Mouse (Mus musculus) hindbrain, embryonic 13.5 days (tissue): ENCODE data around the gene Rnf220. TPM values are rescaled to one million over a fixed set of nuclear protein-coding genes. Genes with fewer than 3 reads are reported as not detected.

Source experiments
- ATAC-seq: fragments of 200-750 bp; cut with Nextera tagmentation; 2 replicates; pipeline ENCODE4 v1.8.0; 2017; ENCODE audit warnings: moderate TSS enrichment; ENCODE audit not compliant: low FRiP score
- H3K27ac ChIP-seq: fragments of 300-500 bp; sonication (generic); 2 replicates; pipeline ENCODE4 v1.5.1; 2015; ENCODE audit warnings: inconsistent platforms, mild to moderate bottlenecking, moderate library complexity
- H3K27me3 ChIP-seq: fragments of 300-500 bp; sonication (generic); 2 replicates; pipeline ENCODE4 v1.6.1; 2015; ENCODE audit warnings: mild to moderate bottlenecking, inconsistent platforms
- H3K36me3 ChIP-seq: fragments of 300-500 bp; sonication (generic); 2 replicates; pipeline ENCODE4 v1.6.1; 2015; ENCODE audit warnings: mild to moderate bottlenecking, inconsistent platforms
- H3K4me1 ChIP-seq: fragments of 300-500 bp; sonication (generic); replicated peaks from 2 replicates; pipeline ENCODE4 v1.6.1; 2015; ENCODE audit warnings: inconsistent platforms
- H3K4me2 ChIP-seq: fragments of 300-500 bp; sonication (generic); 2 replicates; pipeline ENCODE4 v1.6.1; 2015; ENCODE audit warnings: inconsistent platforms, mild to moderate bottlenecking, moderate library complexity
- H3K4me3 ChIP-seq: fragments of 300-500 bp; sonication (generic); 2 replicates; pipeline ENCODE4 v1.5.1; 2015; ENCODE audit warnings: mild to moderate bottlenecking, inconsistent platforms
- H3K9ac ChIP-seq: fragments of 300-500 bp; sonication (generic); 2 replicates; pipeline ENCODE4 v1.6.1; 2015; ENCODE audit warnings: mild to moderate bottlenecking, inconsistent platforms
- H3K9me3 ChIP-seq: fragments of 300-500 bp; sonication (generic); 2 replicates; pipeline ENCODE4 v1.6.1; 2016; ENCODE audit warnings: inconsistent platforms
- WGBS: fragments of 180-500 bp; shearing (Covaris S2); methylation state at CpG from one replicate; pipeline ENCODE4 v1.1.7; 2015; 5-methylcytosine and 5-hydroxymethylcytosine counted together
- polyA plus RNA-seq: library from polyadenylated mRNA; unstranded; fragments of >200 nt; fragmentation: Nextera tagmentation; extraction: Ambion mirVana; gene quantifications from 2 replicates; pipeline ENCODE4 v1.2.1, GENCODE M21; 2015

Gene Rnf220
- polyA plus RNA-seq, 1 experiment from 2014 or later, result 102 TPM

DNA sequence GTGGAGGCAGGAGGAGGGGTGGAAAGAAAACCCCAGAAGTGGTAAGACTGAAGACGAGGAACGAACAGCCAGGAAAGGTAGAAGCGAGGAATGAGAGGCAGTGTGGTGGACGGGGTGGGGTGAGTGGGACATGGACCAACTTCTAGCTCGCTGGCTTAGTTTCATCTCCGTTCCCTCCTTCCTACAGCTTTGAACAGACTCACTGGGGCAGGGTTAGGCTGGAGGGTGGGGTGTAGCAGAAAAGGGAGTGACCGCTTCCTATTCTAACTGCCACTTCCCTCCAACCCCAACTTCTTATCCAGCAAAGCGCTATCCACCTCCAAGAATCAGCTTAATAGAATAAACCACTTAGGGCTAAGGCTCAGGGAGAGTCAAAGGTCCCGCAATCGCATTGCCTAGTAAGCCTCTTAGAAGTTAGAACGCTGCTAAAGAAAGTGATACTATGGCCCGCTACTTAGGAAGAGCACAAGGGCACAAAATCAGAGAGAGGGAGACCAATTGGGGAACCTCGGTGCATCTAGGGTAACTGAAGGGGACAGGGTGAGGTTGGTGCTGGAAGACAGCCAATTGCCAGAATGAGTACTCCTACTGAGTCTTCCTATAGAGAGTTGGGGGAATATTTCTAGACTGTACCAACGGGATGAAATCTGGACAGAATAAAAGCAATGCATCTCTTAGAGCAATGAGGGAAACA, 23.4 kb downstream of the Rnf220 start:
- no peaks in the 10 kb centered on the region for H3K36me3 ChIP-seq
- H3K27me3 ChIP-seq, result peaks cover 73% of the 10 kb centered on the region
- H3K27ac ChIP-seq, result no peak overlapping the region
- no peak overlapping the region for H3K4me3 ChIP-seq
- no peak for ATAC-seq
- WGBS, result 86% methylated on average over 14 of the region's 14 CpGs
- no peak overlapping the region for H3K9ac ChIP-seq
- peaks cover 15% of the 10 kb centered on the region for H3K4me1 ChIP-seq
- no peak overlapping the region for H3K4me2 ChIP-seq
- H3K9me3 ChIP-seq, result no peaks in the 10 kb centered on the region

DNA sequence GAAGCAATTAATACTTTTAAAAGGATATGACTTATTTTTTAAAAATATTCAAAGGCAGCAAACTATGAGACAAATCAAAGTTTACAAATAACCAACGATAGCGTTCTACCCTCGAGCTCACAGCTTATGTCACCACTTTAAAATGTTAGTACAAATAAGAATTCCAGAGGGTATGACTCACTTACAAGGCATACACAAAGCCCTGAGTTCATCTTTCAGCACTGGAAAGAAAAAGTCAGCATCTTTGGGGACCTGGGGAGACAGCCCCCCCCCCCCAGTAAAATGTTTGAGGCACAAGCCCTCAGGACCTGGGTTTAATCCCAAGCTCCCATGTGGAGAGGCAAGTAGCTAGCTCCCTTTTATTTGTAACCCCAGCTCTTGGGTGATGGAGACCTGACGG, 27.4 kb downstream of the Rnf220 start:
- 88% methylated on average over 4 of the region's 4 CpGs for WGBS

DNA sequence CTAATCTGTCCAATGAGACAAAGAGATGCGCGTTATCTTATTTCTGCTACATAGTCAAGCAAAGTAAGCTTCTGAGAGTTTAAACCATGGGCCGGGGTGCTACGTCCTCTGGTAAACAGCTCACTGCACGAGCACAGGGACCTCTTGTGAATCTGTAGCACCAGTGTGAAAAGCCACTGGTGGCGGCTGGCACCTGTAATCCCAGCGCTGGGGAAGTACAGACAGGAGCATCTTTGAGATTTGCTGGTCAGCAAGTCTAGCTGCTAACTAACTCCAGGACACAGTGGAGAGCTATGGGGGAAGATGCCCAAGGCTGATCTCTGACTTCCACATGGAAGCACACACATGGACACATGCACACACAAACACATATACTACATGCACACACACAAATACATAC, 28.9 kb downstream of the Rnf220 start:
- 89% methylated on average over 7 of the region's 7 CpGs for WGBS
- Histone ChIP-seq H3K9me3 (no peaks in the 10 kb centered on the region), H3K9ac (no peak overlapping the region), H3K4me1 (peaks cover 12% of the 10 kb centered on the region), H3K27ac (no peak overlapping the region), H3K4me2 (no peak overlapping the region), H3K27me3 (peaks cover 32% of the 10 kb centered on the region), H3K36me3 (no peaks in the 10 kb centered on the region), H3K4me3 (no peak overlapping the region)
- ATAC-seq, result no peak

More for the DNA sequence above, 27.4 kb downstream of the Rnf220 start:
- no peak for ATAC-seq
- peaks cover 12% of the 10 kb centered on the region for H3K4me1 ChIP-seq
- H3K4me3 ChIP-seq, result no peak overlapping the region
- no peak overlapping the region for H3K9ac ChIP-seq
- no peak overlapping the region for H3K27ac ChIP-seq
- H3K36me3 ChIP-seq, result no peaks in the 10 kb centered on the region
- no peaks in the 10 kb centered on the region for H3K9me3 ChIP-seq
- H3K4me2 ChIP-seq, result no peak overlapping the region
- peaks cover 44% of the 10 kb centered on the region for H3K27me3 ChIP-seq

DNA sequence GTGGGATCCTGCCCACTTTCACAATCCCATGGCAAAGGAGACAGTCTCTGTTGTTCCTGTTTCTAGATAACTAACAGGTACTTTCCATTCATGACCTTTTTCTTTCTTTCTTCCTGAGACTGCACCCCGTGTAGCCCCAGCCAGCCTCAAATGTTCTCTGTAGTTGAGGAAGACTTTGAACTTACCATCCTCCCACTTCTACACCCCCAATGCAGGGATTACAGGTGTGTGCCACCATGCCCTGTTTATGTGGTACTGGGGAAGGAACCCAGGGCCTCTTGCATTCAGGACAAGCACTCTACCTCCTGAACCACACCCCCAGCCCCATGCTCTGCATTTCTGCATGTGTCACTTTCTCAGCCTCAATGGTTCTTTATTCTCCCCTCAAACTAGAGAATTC, 47.7 kb downstream of the Rnf220 start:
- Histone ChIP-seq H3K4me1 (no peaks in the 10 kb centered on the region), H3K4me3 (no peak overlapping the region), H3K9ac (no peak overlapping the region), H3K4me2 (no peak overlapping the region), H3K27me3 (peaks cover 25% of the 10 kb centered on the region), H3K27ac (no peak overlapping the region), H3K9me3 (no peaks in the 10 kb centered on the region), H3K36me3 (no peaks in the 10 kb centered on the region)
- WGBS, result 81% methylated on average over 1 of the region's 1 CpGs
- no peak for ATAC-seq

DNA sequence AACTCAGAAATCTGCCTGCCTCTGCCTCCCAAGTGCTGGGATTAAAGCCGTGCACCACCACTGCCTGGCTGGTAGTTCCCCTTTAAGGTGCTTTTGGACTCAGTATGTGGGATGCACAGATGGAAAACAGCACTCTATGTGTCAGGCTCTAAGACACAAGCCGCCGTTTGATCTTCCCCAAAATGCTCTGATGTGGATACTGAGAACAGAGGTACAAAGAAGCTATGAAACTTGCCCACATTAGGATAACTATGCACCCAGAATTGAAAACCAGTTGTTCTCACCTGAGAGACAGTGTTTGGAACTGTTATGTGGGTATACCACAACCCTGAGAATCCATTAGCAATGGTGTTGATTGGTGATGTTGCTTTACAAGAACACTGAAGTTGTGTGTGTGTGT, 48.9 kb downstream of the Rnf220 start:
- Histone ChIP-seq H3K4me3 (no peak overlapping the region), H3K27ac (no peak overlapping the region), H3K27me3 (peaks cover 25% of the 10 kb centered on the region), H3K36me3 (no peaks in the 10 kb centered on the region), H3K4me1 (no peaks in the 10 kb centered on the region), H3K4me2 (no peak overlapping the region), H3K9me3 (no peaks in the 10 kb centered on the region), H3K9ac (no peak overlapping the region)
- ATAC-seq, result no peak
- 95% methylated on average over 3 of the region's 3 CpGs for WGBS

DNA sequence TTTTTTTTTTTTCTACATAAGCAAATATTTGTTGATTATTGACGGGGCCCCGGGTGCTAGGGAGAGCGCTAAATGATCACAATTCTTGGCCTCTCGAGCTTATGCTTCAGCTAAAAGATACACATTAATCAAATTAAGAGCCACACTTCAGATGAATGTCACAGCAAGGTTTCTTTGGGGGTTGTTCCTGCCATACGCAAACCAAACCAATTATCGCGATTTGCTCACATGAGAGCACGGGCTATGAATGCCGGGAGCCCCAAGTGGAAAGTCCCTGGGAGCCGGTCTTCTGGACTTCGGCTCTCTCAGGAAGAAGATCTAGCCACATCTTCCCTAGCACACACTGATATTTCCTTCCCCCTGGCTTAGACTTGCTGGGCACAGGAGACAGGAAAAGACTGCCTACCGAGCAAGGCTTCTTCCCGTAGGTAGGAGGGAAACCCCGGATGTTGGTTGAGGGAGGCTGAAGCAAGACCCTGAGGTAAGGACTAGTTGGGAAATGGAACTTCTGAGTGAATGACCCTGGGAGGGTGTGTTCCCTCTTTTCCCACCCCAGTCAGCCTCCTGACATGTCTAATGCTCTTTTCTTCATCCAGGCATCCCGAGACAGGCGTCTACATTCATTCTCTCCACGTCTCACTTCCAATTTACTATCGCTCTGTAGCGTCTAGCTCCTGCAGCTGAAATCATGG, 51.2 kb downstream of the Rnf220 start:
- Histone ChIP-seq H3K9me3 (no peaks in the 10 kb centered on the region), H3K27me3 (peaks cover 38% of the 10 kb centered on the region), H3K4me3 (no peak overlapping the region), H3K4me1 (no peaks in the 10 kb centered on the region), H3K36me3 (no peaks in the 10 kb centered on the region), H3K4me2 (no peak overlapping the region), H3K27ac (no peak overlapping the region), H3K9ac (no peak overlapping the region)
- 81% methylated on average over 19 of the region's 19 CpGs for WGBS
- no peak for ATAC-seq

DNA sequence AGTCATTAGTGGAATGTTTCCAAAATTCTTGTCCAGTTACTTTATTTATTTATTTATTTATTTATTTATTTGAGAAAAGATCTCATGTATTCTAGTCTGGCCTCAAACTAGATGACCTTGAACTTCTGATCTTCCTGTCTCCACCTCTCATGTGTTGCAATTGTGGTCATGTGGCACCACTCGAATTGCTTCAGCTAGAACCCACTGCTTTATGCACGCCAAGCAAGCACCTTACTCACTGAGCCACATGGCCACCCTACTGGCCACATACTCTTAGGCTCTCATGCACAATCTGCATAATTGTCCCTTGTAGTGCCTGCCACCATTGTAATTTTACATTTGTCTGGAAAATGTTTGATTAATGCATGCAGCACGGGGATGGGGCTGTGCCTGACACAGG, 57.9 kb downstream of the Rnf220 start:
- no peak for ATAC-seq
- peaks cover 74% of the 10 kb centered on the region for H3K27me3 ChIP-seq

DNA sequence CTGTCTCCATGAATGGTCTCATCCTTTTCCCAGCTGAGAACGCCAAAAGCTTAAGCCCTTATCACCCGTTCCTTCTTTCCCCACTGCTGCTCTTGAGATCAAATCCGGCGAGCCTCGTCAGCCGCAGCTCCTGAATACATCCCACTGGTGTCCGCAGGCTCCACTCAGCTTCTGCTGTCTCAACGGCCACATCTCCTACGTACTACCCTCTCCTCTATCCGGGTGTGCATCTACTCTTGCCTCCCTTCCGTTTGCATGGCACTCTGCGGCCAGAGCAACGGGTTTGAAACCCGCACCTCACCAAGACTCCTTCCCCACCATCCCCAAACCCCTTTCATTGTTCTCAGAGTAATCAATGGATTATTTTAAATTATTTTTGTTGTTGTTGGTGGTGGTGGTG, 58.8 kb downstream of the Rnf220 start:
- H3K27ac ChIP-seq, result no peak overlapping the region
- WGBS, result 86% methylated on average over 14 of the region's 14 CpGs

More for the DNA sequence above, 57.9 kb downstream of the Rnf220 start:
- 77% methylated on average over 3 of the region's 3 CpGs for WGBS
- H3K4me1 ChIP-seq, result no peaks in the 10 kb centered on the region; the same call in 1 of the 2 replicates
- H3K9ac ChIP-seq, result no peak overlapping the region
- H3K27ac ChIP-seq, result no peak overlapping the region
- H3K9me3 ChIP-seq, result no peaks in the 10 kb centered on the region
- H3K36me3 ChIP-seq, result no peaks in the 10 kb centered on the region
- H3K4me3 ChIP-seq, result no peak overlapping the region
- no peak overlapping the region for H3K4me2 ChIP-seq

DNA sequence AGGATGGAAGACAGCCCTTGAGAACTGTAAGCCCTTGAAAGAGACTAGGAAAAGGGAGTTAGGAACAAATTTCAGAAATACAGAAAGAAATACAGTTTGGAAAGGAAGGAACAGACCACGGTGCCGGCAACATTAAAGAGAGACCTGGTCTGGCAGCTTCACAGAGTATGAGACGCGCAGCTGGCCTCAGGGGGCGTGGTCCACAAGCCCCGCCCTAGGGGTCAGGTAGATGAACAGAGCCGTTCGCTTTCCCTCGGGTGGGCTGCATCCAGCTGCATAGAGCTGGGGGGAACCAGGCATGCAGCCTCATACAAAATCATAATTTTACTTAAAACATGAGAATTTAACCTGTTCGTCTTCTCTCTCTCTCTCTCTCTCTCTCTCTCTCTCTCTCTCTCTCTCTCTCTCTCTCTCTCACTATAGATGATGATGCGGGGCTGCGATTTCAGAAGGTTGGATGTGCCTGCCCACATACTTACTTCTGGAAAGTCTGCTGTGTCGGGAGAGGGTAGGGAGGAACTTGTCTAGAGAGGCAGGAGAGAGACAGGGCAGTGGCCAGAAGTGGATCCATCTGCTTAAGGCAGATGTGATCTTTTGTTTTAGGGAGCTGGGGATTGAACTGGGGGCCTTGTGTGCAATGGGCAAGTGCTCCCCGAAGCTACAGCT, 59.7 kb downstream of the Rnf220 start:
- no peaks in the 10 kb centered on the region for H3K36me3 ChIP-seq
- no peak overlapping the region for H3K27ac ChIP-seq
- no peaks in the 10 kb centered on the region; the same call in 1 of the 2 replicates for H3K4me1 ChIP-seq
- no peak overlapping the region for H3K4me2 ChIP-seq
- H3K9ac ChIP-seq, result no peak overlapping the region
- peaks cover 84% of the 10 kb centered on the region for H3K27me3 ChIP-seq
- no peaks in the 10 kb centered on the region for H3K9me3 ChIP-seq
- WGBS, result 42% methylated on average over 14 of the region's 14 CpGs
- ATAC-seq, result no peak
- H3K4me3 ChIP-seq, result no peak overlapping the region

More for the DNA sequence above, 58.8 kb downstream of the Rnf220 start:
- no peak overlapping the region for H3K4me2 ChIP-seq
- H3K36me3 ChIP-seq, result no peaks in the 10 kb centered on the region
- H3K9ac ChIP-seq, result no peak overlapping the region
- no peaks in the 10 kb centered on the region; the same call in 1 of the 2 replicates for H3K4me1 ChIP-seq
- ATAC-seq, result no peak
- H3K4me3 ChIP-seq, result no peak overlapping the region
- H3K9me3 ChIP-seq, result no peaks in the 10 kb centered on the region
- peaks cover 79% of the 10 kb centered on the region for H3K27me3 ChIP-seq

DNA sequence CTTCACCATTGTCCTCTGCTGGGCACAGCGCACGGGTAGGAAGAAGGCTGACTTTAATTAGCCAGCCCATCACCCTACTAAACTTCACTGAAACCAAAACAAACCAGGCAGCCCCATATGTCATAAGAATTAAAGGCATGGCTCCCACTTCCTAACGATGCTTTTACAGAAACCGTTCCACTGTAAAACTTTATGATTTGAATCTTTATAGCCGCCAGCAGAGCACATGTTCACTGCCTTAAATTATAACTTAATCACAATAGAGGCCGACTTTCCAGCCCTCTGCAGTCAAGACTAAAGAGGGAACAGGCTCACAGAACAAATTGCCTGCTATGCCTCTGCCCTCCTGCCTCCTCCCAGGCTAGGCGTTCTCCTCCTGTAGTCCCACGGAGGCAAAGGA, 62.5 kb downstream of the Rnf220 start:
- H3K4me1 ChIP-seq, result peaks cover 4% of the 10 kb centered on the region; the same call in 1 of the 2 replicates
- H3K27me3 ChIP-seq, result peaks cover 91% of the 10 kb centered on the region
- H3K4me2 ChIP-seq, result no peak overlapping the region
- ATAC-seq, result no peak
- WGBS, result 77% methylated on average over 8 of the region's 8 CpGs
- H3K36me3 ChIP-seq, result no peaks in the 10 kb centered on the region
- no peak overlapping the region for H3K4me3 ChIP-seq
- H3K9me3 ChIP-seq, result no peaks in the 10 kb centered on the region
- H3K27ac ChIP-seq, result no peak overlapping the region
- H3K9ac ChIP-seq, result no peak overlapping the region

DNA sequence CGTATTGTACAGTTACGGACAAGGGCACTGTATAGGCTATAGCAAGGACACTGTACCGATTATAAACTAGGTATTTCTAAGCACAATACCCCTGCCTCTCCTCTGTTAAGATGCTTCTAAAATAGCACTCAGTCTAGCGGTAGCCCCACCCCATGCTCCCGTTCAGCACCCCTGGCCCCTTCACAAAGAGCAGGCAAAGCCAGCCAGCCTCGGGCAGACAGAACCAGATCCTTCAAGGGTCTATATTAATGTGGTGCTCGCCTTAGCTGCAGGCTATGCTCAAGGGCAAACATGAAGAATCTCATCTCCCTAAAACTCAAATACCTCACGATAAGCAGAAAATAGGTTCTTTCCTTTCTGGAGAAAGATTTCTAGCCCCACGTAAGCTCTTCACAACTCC, 67.2 kb downstream of the Rnf220 start:
- no peaks in the 10 kb centered on the region for H3K36me3 ChIP-seq
- no peak for ATAC-seq
- H3K4me2 ChIP-seq, result no peak overlapping the region
- no peak overlapping the region for H3K27ac ChIP-seq
- no peak overlapping the region for H3K4me3 ChIP-seq
- no peak overlapping the region for H3K9ac ChIP-seq
- H3K4me1 ChIP-seq, result peaks cover 20% of the 10 kb centered on the region
- peaks cover 90% of the 10 kb centered on the region for H3K27me3 ChIP-seq
- H3K9me3 ChIP-seq, result no peaks in the 10 kb centered on the region
- 79% methylated on average over 9 of the region's 9 CpGs for WGBS

DNA sequence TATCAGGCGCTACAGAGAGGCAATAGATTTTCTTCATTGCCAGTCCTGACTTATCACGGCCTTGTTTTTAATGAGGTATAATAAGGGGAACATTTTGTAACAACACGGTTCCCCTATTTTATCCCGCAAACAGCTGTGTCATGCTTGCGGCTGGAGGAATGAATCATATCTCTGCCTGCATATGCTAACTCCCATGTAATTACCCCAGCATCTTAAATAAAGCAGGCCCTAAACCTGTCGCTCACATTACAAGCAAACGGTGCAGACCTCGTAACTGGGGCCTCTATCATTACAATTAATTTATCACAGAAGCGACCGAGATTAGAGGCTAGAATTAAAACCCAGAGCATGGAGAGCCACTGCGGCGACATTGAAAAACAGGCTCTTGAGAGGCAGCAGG, 69.3 kb downstream of the Rnf220 start:
- WGBS, result 47% methylated on average over 12 of the region's 12 CpGs
- Histone ChIP-seq H3K4me2 (no peak overlapping the region), H3K36me3 (no peaks in the 10 kb centered on the region), H3K4me1 (peaks cover 20% of the 10 kb centered on the region), H3K27me3 (peaks cover 91% of the 10 kb centered on the region), H3K9me3 (no peaks in the 10 kb centered on the region), H3K27ac (no peak overlapping the region; the same call in 1 of the 2 replicates), H3K9ac (no peak overlapping the region), H3K4me3 (no peak overlapping the region)
- no peak for ATAC-seq
